Mouse (Mus musculus): Measurements from ENCODE around the gene Stx6. TPM values are rescaled to one million over a fixed set of nuclear protein-coding genes. Genes with fewer than 3 reads are reported as not detected.

Gene Stx6
- total and polyA plus RNA-seq, 3 experiments: 26.0 to 33.4 (median 31.8) TPM

- H3K27me3 ChIP-seq (replicated peaks): no peaks in the 10 kb centered on the region
- H3K79me2 ChIP-seq (replicated peaks; ENCODE audit: control insufficient read depth, extremely low read depth, insufficient read depth, poor library complexity, severe bottlenecking): no peaks in the 10 kb centered on the region
- H3K4me1 ChIP-seq (ENCODE audit: control insufficient read depth in 1 of 2, insufficient read depth in 2 of 2): peaks cover 0 to 3% of the 10 kb centered on the region in 2 experiments; a peak in 2 of 4 replicates
- in situ Hi-C loops (cut with MboI; ENCODE audit: low pct_ligation_motif_present, low pct_unique_long_range_greater_than_20kb, low sequenced_read_pairs) (no loop called here), dilution Hi-C loops (cut with MboI; ENCODE audit: extremely low pct_ligation_motif_present, extremely low pct_unique_long_range_greater_than_20kb, low sequenced_read_pairs) (no loop called here)
- H3K36me3 ChIP-seq (replicated peaks in 1 of 2; ENCODE audit: control insufficient read depth in 1 of 2, insufficient read depth in 1 of 2, low read length in 1 of 2): no peaks in the 10 kb centered on the region
- H3K9ac ChIP-seq (ENCODE audit: insufficient read depth, low read depth): no peak overlapping the region
- no peak overlapping the region for H3K4me2 ChIP-seq (ENCODE audit: insufficient read depth, low read depth, poor library complexity, severe bottlenecking)
- no peak overlapping the region for H3K27ac ChIP-seq (ENCODE audit: insufficient read depth, low read depth)
- TF ChIP-seq ZMIZ1 (IDR thresholded peaks at IDR 0.05; ENCODE audit: low read depth, low read length) (no peak), TBP (conservative IDR thresholded peaks at IDR 0.05; ENCODE audit: low read depth, low read length) (no peak), ELF1 (IDR thresholded peaks at IDR 0.05; ENCODE audit: low read depth, low read length) (no peak), NRF1 (IDR thresholded peaks at IDR 0.05; ENCODE audit: low read depth, low read length) (no peak), MAZ (IDR thresholded peaks at IDR 0.05; ENCODE audit: low read depth, low read length) (no peak), POLR2A (IDR thresholded peaks at IDR 0.05; ENCODE audit: low read depth, low read length) (no peak), MEF2A (IDR thresholded peaks at IDR 0.05; ENCODE audit: borderline replicate concordance, low read depth, low read length) (no peak), ETS1 (conservative IDR thresholded peaks at IDR 0.05; ENCODE audit: low read depth, low read length) (no peak), MYC (IDR thresholded peaks at IDR 0.05; ENCODE audit: low read depth, low read length) (no peak), ZC3H11A (IDR thresholded peaks at IDR 0.05; ENCODE audit: low read depth, low read length) (no peak), MAX (IDR thresholded peaks at IDR 0.05; ENCODE audit: low read length) (no peak), SIN3A (IDR thresholded peaks at IDR 0.05; ENCODE audit: low read length) (no peak), RCOR1 (conservative IDR thresholded peaks at IDR 0.05; ENCODE audit: low read depth, low read length) (no peak), USF1 (IDR thresholded peaks at IDR 0.05; ENCODE audit: low read depth, low read length) (no peak)
- H3K4me3 ChIP-seq (replicated peaks in 1 of 3; ENCODE audit: low read depth in 2 of 3, low read length in 2 of 3, poor library complexity in 1 of 3): no peak overlapping the region
- no peak for DNase-seq (ENCODE audit: extremely low read depth)
- H3K9me3 ChIP-seq (replicated peaks; ENCODE audit: low read length): no peaks in the 10 kb centered on the region
Observed at GRCm38 (mm10) chr1:155254309-155254708, 95.8 kb downstream of the Stx6 start.

Other genes with a start within 250 kb of the Stx6 start
- gene Ier5, start 59.1 kb upstream of the Stx6 start, total RNA-seq (2012; rRNA removed): 53.0 and 59.3 TPM in 2 replicates
- 47.7 and 54.2 TPM in 2 replicates for gene Ier5, start 59.1 kb upstream of the Stx6 start, total RNA-seq (2014; rRNA removed)
- gene Ier5, start 59.1 kb upstream of the Stx6 start, polyA plus RNA-seq (2012; ENCODE audit: insufficient read length, low read depth): 58.8 and 59.7 TPM in 2 replicates
- 3.5 and 4.3 TPM in 2 replicates for gene Mr1, start 11.9 kb upstream of the Stx6 start, total RNA-seq (2012; rRNA removed)
- gene Mr1, start 11.9 kb upstream of the Stx6 start, total RNA-seq (2014; rRNA removed): 7.1 and 7.9 TPM in 2 replicates
- 6.1 and 7.6 TPM in 2 replicates for gene Mr1, start 11.9 kb upstream of the Stx6 start, polyA plus RNA-seq (2012; ENCODE audit: insufficient read length, low read depth)
- gene BC034090, start 85.7 kb downstream of the Stx6 start, total RNA-seq (2012; rRNA removed): 1.5 and 1.6 TPM in 2 replicates
- 3.0 and 3.3 TPM in 2 replicates for gene BC034090, start 85.7 kb downstream of the Stx6 start, total RNA-seq (2014; rRNA removed)
- 3.8 and 4.6 TPM in 2 replicates for gene BC034090, start 85.7 kb downstream of the Stx6 start, polyA plus RNA-seq (2012; ENCODE audit: insufficient read length, low read depth)